Mouse (Mus musculus) intestine, embryonic 16.5 days (tissue): Measurements from ENCODE around the gene Stt3b. TPM values are rescaled to one million over a fixed set of nuclear protein-coding genes. Genes with fewer than 3 reads are reported as not detected.

Experiments used
- ATAC-seq: fragments of 200-750 bp; cut with Nextera tagmentation; 2 replicates; pipeline ENCODE4 v1.8.0; 2017; ENCODE audit warnings: moderate TSS enrichment, moderate library complexity
- H3K27ac ChIP-seq: fragments of 300-500 bp; sonication (generic); 2 replicates; pipeline ENCODE4 v1.5.1; 2014; ENCODE audit warnings: mild to moderate bottlenecking, low read length
- H3K27me3 ChIP-seq: fragments of 300-500 bp; sonication (generic); replicated peaks from 2 replicates; pipeline ENCODE4 v1.6.1; 2014; ENCODE audit warnings: low read length, control low read depth, mixed read lengths; ENCODE audit not compliant: control insufficient read depth, insufficient read depth
- H3K36me3 ChIP-seq: fragments of 300-500 bp; sonication (generic); 2 replicates; pipeline ENCODE4 v1.6.1; 2014; ENCODE audit warnings: low read length, control low read depth; ENCODE audit not compliant: control insufficient read depth, insufficient read depth
- H3K4me1 ChIP-seq: fragments of 300-500 bp; sonication (generic); 2 replicates; pipeline ENCODE4 v1.6.1; 2014; ENCODE audit warnings: low read length, control low read depth, mixed read lengths; ENCODE audit not compliant: control insufficient read depth, insufficient read depth
- H3K4me2 ChIP-seq: fragments of 300-500 bp; sonication (generic); 2 replicates; pipeline ENCODE4 v1.6.1; 2014; ENCODE audit warnings: low read depth, low read length, control low read depth
- H3K4me3 ChIP-seq: fragments of 300-500 bp; sonication (generic); 2 replicates; pipeline ENCODE4 v1.5.1; 2014; ENCODE audit warnings: mild to moderate bottlenecking, low read length
- H3K9ac ChIP-seq: fragments of 300-500 bp; sonication (generic); 2 replicates; pipeline ENCODE4 v1.6.1; 2014; ENCODE audit warnings: low read depth, low read length
- H3K9me3 ChIP-seq: fragments of 300-500 bp; sonication (generic); 2 replicates; pipeline ENCODE4 v1.6.1; 2016; ENCODE audit warnings: low read length, control low read depth; ENCODE audit not compliant: control insufficient read depth
- WGBS: fragments of 180-500 bp; shearing (Covaris S2); extraction: QIAGEN DNeasy Blood & Tissue Kit; methylation state at CpG from one replicate; pipeline ENCODE4 v1.1.7; 2014; 5-methylcytosine and 5-hydroxymethylcytosine counted together
- polyA plus RNA-seq: library from polyadenylated mRNA; unstranded; fragments of >200 nt; fragmentation: Nextera tagmentation; extraction: Ambion mirVana; gene quantifications from 2 replicates; pipeline ENCODE4 v1.2.1, GENCODE M21; 2015

Stt3b gene
- polyA plus RNA-seq, 1 experiment from 2014 or later: 108 TPM

DNA sequence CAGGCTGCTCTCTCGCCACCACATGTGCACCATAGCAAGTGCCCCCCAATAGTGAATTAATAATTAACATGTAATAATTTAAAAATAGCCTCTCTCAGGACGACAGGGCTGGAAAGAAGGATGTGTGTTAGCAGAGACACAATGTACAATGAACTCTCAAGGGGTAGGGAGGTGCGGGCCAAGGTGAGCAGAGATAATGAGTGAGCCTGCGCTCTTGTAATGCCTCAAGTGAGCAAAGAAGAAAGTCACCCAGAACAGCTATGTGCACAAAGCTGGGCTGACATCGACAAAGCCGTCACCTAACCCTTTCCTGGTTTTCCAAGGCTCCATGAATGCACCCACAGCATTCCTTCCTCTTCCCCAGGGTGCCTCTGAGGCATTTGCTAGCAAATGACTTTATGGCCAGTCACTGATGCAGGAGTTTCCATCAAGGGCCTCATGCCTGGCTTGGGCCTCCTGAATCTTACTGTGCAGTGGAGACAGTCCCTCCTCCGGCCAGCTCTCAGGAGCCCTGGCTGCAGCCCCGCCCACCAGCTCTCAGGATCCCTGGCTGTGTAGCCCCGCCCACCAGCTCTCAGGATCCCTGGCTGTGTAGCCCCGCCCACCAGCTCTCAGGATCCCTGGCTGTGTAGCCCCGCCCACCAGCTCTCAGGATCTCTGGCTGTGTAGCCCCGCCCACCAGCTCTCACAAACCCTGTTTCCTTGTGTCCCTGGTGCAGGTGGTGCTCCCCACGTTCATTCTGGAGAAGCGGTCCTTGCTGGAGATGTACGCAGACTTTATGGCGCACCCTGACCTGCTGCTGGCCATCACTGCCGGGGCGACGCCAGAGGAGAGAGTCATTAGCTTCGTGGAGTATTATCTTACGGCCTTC is 94.2 kb downstream of the Stt3b start:
- peak; percentile 95 for ATAC-seq
- no peaks in the 10 kb centered on the region for H3K27me3 ChIP-seq
- no peak overlapping the region for H3K9ac ChIP-seq
- peak overlapping the region; percentile 84 for H3K27ac ChIP-seq
- H3K4me1 ChIP-seq: peaks cover 15% of the 10 kb centered on the region
- peak overlapping the region; percentile 38 for H3K4me2 ChIP-seq
- H3K4me3 ChIP-seq: no peak overlapping the region
- 0 out of 2 replicates have a peak, but pooled peaks cover 3% of the 10 kb centered on the region for H3K9me3 ChIP-seq
- WGBS: 23% methylated on average over 21 of the region's 21 CpGs
- H3K36me3 ChIP-seq: no peaks in the 10 kb centered on the region

DNA sequence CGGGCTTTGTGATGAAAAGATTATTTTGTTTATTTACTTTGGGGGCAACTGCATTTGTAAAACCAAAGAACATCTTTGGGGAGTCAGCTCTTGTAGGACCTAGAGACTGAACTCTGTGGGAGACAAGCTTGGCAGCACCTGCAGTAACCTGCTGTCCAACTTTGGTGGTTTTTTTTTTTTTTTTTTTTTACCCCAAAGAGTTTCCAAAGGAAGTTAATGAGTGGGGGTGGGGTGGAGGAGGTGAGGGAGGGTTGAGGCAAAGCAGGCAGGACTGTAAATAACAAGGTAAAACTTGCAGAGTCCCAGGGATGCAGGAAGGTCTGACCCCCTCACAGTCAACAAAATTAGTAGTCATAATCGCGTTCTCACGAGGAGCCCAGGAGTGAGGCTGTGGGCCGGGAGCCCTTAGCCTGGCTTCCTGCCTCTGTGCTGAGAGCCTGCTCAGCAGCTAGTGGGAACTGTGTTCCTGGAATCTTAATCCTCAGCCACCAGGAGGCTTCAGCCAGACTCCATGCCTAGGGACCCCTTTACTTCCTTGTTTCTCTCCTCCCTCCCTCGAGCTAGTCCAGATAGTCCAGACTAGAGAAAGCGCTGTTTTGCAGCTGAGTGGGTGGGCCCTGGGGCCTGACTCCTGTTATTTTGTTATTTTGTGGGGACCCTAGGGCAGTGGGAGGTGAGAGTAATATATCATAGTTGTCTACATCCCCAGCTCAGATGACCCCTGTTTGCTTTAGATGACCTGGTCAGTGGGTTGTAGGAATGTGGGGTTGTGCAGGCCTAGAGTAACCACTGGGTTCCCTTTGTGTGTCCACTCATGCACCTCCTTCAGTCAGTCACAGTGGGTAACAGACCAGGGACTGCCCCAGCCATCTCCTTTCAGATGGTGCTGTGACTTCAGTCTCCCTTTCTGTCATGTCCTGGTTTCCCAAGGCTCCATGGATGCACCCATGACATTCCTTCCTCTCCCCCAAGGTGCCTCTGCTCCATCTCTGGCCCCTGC is 95.3 kb downstream of the Stt3b start:
- Histone ChIP-seq H3K36me3 (no peaks in the 10 kb centered on the region), H3K9ac (peak overlapping the region; percentile 5; the same call in 1 of the 2 replicates), H3K4me2 (no peak overlapping the region), H3K27ac (peak overlapping the region; percentile 84; the same call in 1 of the 2 replicates), H3K9me3 (0 out of 2 replicates have a peak, but pooled peaks cover 3% of the 10 kb centered on the region), H3K4me3 (no peak overlapping the region), H3K27me3 (no peaks in the 10 kb centered on the region), H3K4me1 (peaks cover 15% of the 10 kb centered on the region)
- peak; percentile 5; the same call in 1 of the 2 replicates for ATAC-seq
- WGBS: 29% methylated on average over 7 of the region's 7 CpGs

DNA sequence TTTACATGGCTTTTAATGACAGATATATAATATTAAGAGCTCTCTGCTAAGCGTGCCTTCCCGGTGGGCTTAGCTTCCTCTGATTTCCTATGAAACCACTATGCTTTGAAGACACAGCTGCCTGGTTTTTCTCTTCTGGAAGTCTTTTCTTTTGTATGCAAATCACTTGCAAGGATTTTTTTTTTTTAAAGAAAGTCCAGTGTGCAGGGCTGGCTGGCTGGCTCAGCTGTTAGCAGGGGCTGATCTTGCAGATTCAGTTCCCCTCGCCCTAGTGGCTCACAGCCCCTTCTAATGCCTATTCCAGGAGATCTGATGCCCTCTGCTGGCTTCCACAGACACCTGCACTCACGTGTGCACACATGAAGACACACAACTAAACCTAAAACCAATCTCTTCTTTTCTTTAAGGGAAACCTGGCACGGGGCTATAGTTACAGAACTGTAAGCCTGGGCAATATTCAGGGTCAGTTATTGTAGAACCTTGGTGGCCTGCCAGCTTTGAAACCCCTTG is 96.4 kb downstream of the Stt3b start:
- Histone ChIP-seq H3K4me2 (no peak overlapping the region), H3K9ac (no peak overlapping the region), H3K27me3 (no peaks in the 10 kb centered on the region), H3K36me3 (no peaks in the 10 kb centered on the region), H3K27ac (no peak overlapping the region), H3K9me3 (0 out of 2 replicates have a peak, but pooled peaks cover 3% of the 10 kb centered on the region), H3K4me3 (no peak overlapping the region), H3K4me1 (peaks cover 15% of the 10 kb centered on the region)
- WGBS: 88% methylated on average over 5 of the region's 5 CpGs
- ATAC-seq: no peak

DNA sequence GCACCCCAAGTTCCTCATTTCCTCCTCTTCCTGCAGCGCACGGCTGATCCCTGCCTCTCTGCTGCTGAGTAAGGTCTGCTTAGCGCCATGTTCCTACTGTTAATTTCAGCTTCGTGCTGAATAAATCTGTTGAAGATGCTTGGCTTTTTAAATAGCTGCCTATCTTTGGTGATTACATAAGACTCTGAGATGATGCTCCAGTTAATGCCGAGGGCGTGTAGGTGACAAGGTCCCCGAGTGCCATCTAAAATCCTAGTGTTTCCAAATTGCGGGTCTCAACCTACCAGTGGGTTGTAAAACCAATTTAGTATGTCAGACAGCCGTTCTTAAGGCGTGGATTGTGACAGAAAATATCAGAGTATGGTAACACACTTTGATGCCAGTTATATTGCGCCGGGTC is 99.7 kb downstream of the Stt3b start:
- WGBS: 84% methylated on average over 12 of the region's 12 CpGs
- H3K4me1 ChIP-seq: peaks cover 16% of the 10 kb centered on the region
- H3K27me3 ChIP-seq: no peaks in the 10 kb centered on the region
- H3K4me2 ChIP-seq: no peak overlapping the region
- no peak overlapping the region for H3K27ac ChIP-seq
- no peak overlapping the region for H3K4me3 ChIP-seq
- no peak overlapping the region for H3K9ac ChIP-seq
- 0 out of 2 replicates have a peak, but pooled peaks cover 3% of the 10 kb centered on the region for H3K9me3 ChIP-seq
- H3K36me3 ChIP-seq: no peaks in the 10 kb centered on the region
- ATAC-seq: no peak

DNA sequence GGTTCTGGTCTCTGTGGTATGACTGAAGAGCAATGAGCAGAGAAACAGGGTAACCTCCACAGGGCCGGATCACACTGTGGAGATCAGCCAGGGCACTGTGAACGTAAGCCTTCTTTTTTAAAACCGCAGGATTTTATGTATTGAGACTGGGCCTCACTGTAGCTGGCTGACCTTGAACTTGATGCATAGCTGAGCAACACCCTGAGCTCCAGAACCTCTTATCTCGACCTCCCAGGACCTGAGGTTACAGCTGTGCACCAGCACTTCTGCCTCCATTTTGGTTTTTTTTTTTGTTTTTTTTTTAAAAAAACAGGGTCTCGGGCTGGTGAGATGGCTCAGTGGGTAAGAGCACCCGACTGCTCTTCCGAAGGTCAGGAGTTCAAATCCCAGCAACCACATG is 100.5 kb downstream of the Stt3b start:
- no peak overlapping the region for H3K27ac ChIP-seq
- H3K9ac ChIP-seq: no peak overlapping the region
- H3K4me3 ChIP-seq: no peak overlapping the region
- no peak overlapping the region for H3K4me2 ChIP-seq
- peaks cover 14% of the 10 kb centered on the region for H3K4me1 ChIP-seq
- 0 out of 2 replicates have a peak, but pooled peaks cover 3% of the 10 kb centered on the region for H3K9me3 ChIP-seq
- no peak for ATAC-seq
- no peaks in the 10 kb centered on the region for H3K27me3 ChIP-seq
- H3K36me3 ChIP-seq: no peaks in the 10 kb centered on the region
- 82% methylated on average over 7 of the region's 7 CpGs for WGBS

DNA sequence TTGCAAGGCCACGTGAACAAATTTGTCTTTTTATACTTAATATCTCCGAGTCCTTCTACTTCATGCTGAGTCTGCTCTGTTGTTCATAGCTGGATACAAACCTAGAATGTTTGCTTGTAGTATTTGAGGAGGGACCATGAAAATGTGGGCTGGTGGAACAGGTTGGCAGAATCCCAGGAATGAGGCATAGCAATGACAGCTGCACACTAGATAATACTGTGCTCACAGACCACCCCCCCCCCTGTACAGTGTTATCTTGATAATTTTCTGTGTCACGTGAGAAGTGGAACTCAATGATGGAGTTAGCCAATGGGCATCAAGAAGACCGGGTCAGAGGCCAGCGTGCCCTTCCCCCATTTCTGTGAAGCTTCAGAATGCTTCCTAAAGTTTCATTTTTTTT is 104.0 kb downstream of the Stt3b start:
- 51% methylated on average over 5 of the region's 5 CpGs for WGBS
- Histone ChIP-seq H3K27me3 (no peaks in the 10 kb centered on the region), H3K9ac (no peak overlapping the region), H3K36me3 (no peaks in the 10 kb centered on the region), H3K4me3 (no peak overlapping the region), H3K4me1 (peaks cover 13% of the 10 kb centered on the region), H3K27ac (no peak overlapping the region), H3K4me2 (no peak overlapping the region), H3K9me3 (no peaks in the 10 kb centered on the region)
- no peak for ATAC-seq

DNA sequence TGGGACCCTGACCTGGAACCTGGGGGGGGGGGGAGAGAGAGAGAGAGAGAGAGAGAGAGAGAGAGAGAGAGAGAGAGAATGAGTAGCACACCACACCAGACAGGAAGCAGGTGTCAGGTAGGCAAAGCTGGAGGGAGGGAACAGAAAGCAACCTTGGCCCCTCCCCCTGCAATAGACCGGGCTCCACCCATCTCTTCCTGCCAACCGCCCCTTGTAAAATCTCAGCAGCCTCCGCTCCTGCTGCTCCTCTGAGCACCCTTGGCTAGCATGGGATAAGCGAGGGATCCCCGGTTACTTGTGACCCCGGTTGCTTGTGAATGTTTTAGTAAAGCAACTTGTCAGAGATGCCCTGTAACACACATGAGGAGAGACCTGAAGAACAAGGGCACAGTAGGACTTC is 104.7 kb downstream of the Stt3b start:
- Histone ChIP-seq H3K36me3 (no peaks in the 10 kb centered on the region), H3K4me2 (peak overlapping the region; percentile 40), H3K4me3 (peak overlapping the region; percentile 14; the same call in 1 of the 2 replicates), H3K9ac (no peak overlapping the region), H3K27me3 (no peaks in the 10 kb centered on the region), H3K9me3 (no peaks in the 10 kb centered on the region), H3K4me1 (peaks cover 13% of the 10 kb centered on the region), H3K27ac (no peak overlapping the region)
- WGBS: 8% methylated on average over 6 of the region's 6 CpGs
- peak; percentile 87 for ATAC-seq

DNA sequence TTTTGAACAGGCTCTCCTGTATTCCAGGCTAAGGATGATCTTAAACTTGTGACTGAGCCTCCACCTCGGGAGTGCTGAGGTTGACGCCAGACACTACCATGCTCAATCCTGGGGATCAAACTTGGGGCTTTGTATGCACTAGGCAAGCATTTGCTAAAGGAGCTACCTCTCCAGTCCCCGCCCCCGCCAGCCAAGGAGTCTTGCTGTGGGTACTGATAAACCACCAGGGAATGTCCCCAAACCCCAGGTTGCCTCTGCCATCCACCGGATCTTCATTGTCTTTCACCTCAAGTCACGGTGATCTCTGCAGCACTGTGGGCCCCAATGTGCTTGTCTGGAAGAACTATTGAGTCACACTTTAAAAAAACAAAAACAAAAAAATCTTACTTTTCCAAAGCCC is 107.1 kb downstream of the Stt3b start:
- no peak for ATAC-seq
- no peak overlapping the region for H3K9ac ChIP-seq
- no peak overlapping the region for H3K4me3 ChIP-seq
- H3K27ac ChIP-seq: no peak overlapping the region
- no peaks in the 10 kb centered on the region for H3K9me3 ChIP-seq
- H3K4me2 ChIP-seq: no peak overlapping the region
- 66% methylated on average over 6 of the region's 6 CpGs for WGBS
- H3K36me3 ChIP-seq: no peaks in the 10 kb centered on the region
- H3K4me1 ChIP-seq: peaks cover 13% of the 10 kb centered on the region
- no peaks in the 10 kb centered on the region for H3K27me3 ChIP-seq

- 88% methylated on average over 6 of the region's 6 CpGs for WGBS
- H3K4me2 ChIP-seq: no peak overlapping the region
Observed at GRCm38 (mm10) chr9:115201264-115201663, 109.0 kb downstream of the Stt3b start.

More at GRCm38 (mm10) chr9:115201264-115201663, 109.0 kb downstream of the Stt3b start:
- no peak for ATAC-seq
- Histone ChIP-seq H3K4me1 (peaks cover 16% of the 10 kb centered on the region), H3K27me3 (no peaks in the 10 kb centered on the region), H3K27ac (no peak overlapping the region), H3K9ac (no peak overlapping the region), H3K36me3 (no peaks in the 10 kb centered on the region), H3K9me3 (no peaks in the 10 kb centered on the region), H3K4me3 (no peak overlapping the region)
